Mouse (Mus musculus): ENCODE results near the gene Cd109. TPM values are rescaled to one million over a fixed set of nuclear protein-coding genes. Genes with fewer than 3 reads are reported as not detected.

Gene Cd109
- polyA plus RNA-seq, 2 experiments, result 9.4 to 18.0 TPM

DNA sequence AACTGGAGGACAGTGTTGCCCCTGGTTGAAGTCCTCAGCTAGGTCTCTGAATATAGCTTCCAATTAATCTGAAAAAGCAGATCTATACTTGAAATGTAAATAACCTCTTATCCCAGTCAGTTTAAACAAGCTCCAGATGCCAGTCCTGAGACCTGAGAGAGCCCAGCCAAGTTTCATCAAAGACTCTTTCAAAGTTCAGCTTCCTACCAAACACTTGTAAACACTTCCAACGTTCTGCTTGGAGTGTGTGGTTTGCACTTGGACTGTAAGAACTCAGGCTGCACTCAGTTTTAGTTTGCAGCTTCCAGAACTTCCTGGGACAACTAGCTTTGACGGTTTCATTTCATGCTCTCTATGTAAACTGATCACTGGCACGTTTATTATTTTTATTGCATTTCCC is 120.2 kb downstream of the Cd109 start:
- WGBS, result 26% methylated on average over 3 of the region's 3 CpGs
- no peak for ATAC-seq (ENCODE audit: low FRiP score, low read depth)
- DNase-seq (ENCODE audit: low spot score), result peak; percentile 9

DNA sequence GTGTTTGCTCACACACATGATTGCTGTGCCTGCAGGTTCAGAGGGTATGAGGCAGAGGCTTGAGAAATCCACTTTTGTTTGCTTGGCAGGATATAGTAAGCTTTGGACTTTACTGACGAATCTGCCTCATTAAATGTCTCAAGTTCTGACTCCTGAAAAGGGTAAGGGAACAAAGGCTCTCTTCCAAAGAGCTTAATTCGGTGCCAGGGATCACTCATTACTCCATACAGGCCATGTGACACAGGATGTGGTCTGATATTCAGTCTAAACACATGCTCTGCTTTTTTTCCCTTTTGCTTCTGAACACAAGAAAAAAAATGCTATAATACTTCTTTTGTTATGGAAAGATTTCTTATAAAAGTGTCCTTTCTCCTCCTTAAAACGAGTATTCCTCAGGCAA is 126.7 kb downstream of the Cd109 start:
- ATAC-seq (ENCODE audit: low FRiP score, low read depth) (no peak), DNase-seq (ENCODE audit: low spot score) (no peak)
- 44% methylated on average over 3 of the region's 3 CpGs for WGBS
- TF ChIP-seq POLR2A (IDR thresholded peaks at IDR 0.05; ENCODE audit: borderline replicate concordance, extremely low read depth, insufficient read depth, insufficient read length), result no peak
- H3K4me1 ChIP-seq (ENCODE audit: control insufficient read depth, insufficient read depth, low read length), result no peaks in the 10 kb centered on the region
- H3K4me3 ChIP-seq (replicated peaks; ENCODE audit: low read length), result no peak overlapping the region
- H3K9me3 ChIP-seq (ENCODE audit: control insufficient read depth, low read length), result no peaks in the 10 kb centered on the region
- no peaks in the 10 kb centered on the region for H3K36me3 ChIP-seq (ENCODE audit: control insufficient read depth, insufficient read depth, low read length)
- no peak overlapping the region for H3K9ac ChIP-seq (ENCODE audit: low read depth, low read length, severe bottlenecking)
- no peak overlapping the region for H3K27ac ChIP-seq (replicated peaks; ENCODE audit: low read depth, low read length)
- no peaks in the 10 kb centered on the region for H3K27me3 ChIP-seq (ENCODE audit: control insufficient read depth, insufficient read depth, low read length)
- H3K4me2 ChIP-seq (replicated peaks; ENCODE audit: low read depth, low read length, severe bottlenecking), result no peak overlapping the region

More for the DNA sequence above, 120.2 kb downstream of the Cd109 start:
- Histone ChIP-seq H3K36me3 (ENCODE audit: control insufficient read depth, insufficient read depth, low read length) (no peaks in the 10 kb centered on the region), H3K27me3 (ENCODE audit: control insufficient read depth, insufficient read depth, low read length) (no peaks in the 10 kb centered on the region), H3K4me1 (ENCODE audit: control insufficient read depth, insufficient read depth, low read length) (peaks cover 3% of the 10 kb centered on the region; the same call in 1 of the 2 replicates), H3K9ac (ENCODE audit: low read depth, low read length, severe bottlenecking) (no peak overlapping the region), H3K27ac (replicated peaks; ENCODE audit: low read depth, low read length) (no peak overlapping the region), H3K4me3 (replicated peaks; ENCODE audit: low read length) (no peak overlapping the region), H3K9me3 (ENCODE audit: control insufficient read depth, low read length) (no peaks in the 10 kb centered on the region), H3K4me2 (replicated peaks; ENCODE audit: low read depth, low read length, severe bottlenecking) (no peak overlapping the region)
- no peak for TF ChIP-seq POLR2A (IDR thresholded peaks at IDR 0.05; ENCODE audit: borderline replicate concordance, extremely low read depth, insufficient read depth, insufficient read length)

DNA sequence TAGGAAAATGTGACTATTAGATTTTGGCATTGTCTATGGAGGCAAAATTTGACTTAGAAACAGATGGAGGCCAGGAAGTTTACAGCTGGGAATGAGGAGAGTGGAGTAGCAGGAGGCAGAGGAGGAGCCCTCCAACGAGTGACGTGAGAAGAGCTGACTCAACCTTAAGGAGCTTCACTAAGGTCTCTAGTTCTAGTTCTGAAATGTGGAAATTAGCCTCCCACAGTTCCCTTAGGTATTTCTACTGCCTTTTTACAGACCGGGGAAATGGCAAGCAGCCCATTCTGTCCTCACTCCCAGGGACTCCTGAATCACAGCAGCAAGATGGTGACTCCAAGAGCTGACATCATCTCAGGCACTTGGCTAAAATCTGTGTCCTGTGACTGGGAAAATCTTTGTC is 134.9 kb downstream of the Cd109 start:
- peak; percentile 58 for DNase-seq (ENCODE audit: low spot score)
- H3K4me3 ChIP-seq (replicated peaks; ENCODE audit: low read length), result no peak overlapping the region
- 38% methylated on average over 3 of the region's 3 CpGs for WGBS
- H3K27me3 ChIP-seq (ENCODE audit: control insufficient read depth, insufficient read depth, low read length), result no peaks in the 10 kb centered on the region
- TF ChIP-seq POLR2A (IDR thresholded peaks at IDR 0.05; ENCODE audit: borderline replicate concordance, extremely low read depth, insufficient read depth, insufficient read length), result no peak
- H3K9ac ChIP-seq (ENCODE audit: low read depth, low read length, severe bottlenecking), result no peak overlapping the region
- peak; percentile 34; the same call in 1 of the 2 replicates for ATAC-seq (ENCODE audit: low FRiP score, low read depth)
- H3K4me1 ChIP-seq (ENCODE audit: control insufficient read depth, insufficient read depth, low read length), result no peaks in the 10 kb centered on the region
- no peak overlapping the region for H3K27ac ChIP-seq (replicated peaks; ENCODE audit: low read depth, low read length)
- H3K9me3 ChIP-seq (ENCODE audit: control insufficient read depth, low read length), result no peaks in the 10 kb centered on the region
- H3K36me3 ChIP-seq (ENCODE audit: control insufficient read depth, insufficient read depth, low read length), result no peaks in the 10 kb centered on the region
- H3K4me2 ChIP-seq (replicated peaks; ENCODE audit: low read depth, low read length, severe bottlenecking), result no peak overlapping the region

Other genes starting within 250 kb of the Cd109 start
- 0.67 and 0.92 TPM in 2 replicates for gene Dppa5a, start 247.4 kb upstream of the Cd109 start, polyA plus RNA-seq (2012; rRNA removed)
- gene Dppa5a, start 247.4 kb upstream of the Cd109 start, polyA plus RNA-seq (2014; fragmentation: Nextera tagmentation; extraction: Ambion mirVana), result 0.70 and 0.76 TPM in 2 replicates
- 2.0 and 2.2 TPM in 2 replicates for gene Ooep, start 236.8 kb upstream of the Cd109 start, polyA plus RNA-seq (2012; rRNA removed)
- gene Ooep, start 236.8 kb upstream of the Cd109 start, polyA plus RNA-seq (2014; fragmentation: Nextera tagmentation; extraction: Ambion mirVana), result 3.6 TPM in 2 replicates
- 0.72 and 1.0 TPM in 2 replicates for gene Ddx43, start 219.8 kb upstream of the Cd109 start, polyA plus RNA-seq (2012; rRNA removed)
- 0.26 and 0.43 TPM in 2 replicates for gene Ddx43, start 219.8 kb upstream of the Cd109 start, polyA plus RNA-seq (2014; fragmentation: Nextera tagmentation; extraction: Ambion mirVana)
- 3.9 and 4.3 TPM in 2 replicates for gene Cgas, start 172.3 kb upstream of the Cd109 start, polyA plus RNA-seq (2012; rRNA removed)
- gene Cgas, start 172.3 kb upstream of the Cd109 start, polyA plus RNA-seq (2014; fragmentation: Nextera tagmentation; extraction: Ambion mirVana), result 2.4 and 2.8 TPM in 2 replicates
- 19.2 and 20.3 TPM in 2 replicates for gene Mto1, start 167.3 kb upstream of the Cd109 start, polyA plus RNA-seq (2012; rRNA removed)
- gene Mto1, start 167.3 kb upstream of the Cd109 start, polyA plus RNA-seq (2014; fragmentation: Nextera tagmentation; extraction: Ambion mirVana), result 22.7 and 23.3 TPM in 2 replicates
- 0.15 and 0.18 TPM in 2 replicates for gene Gm17324, start 166.8 kb upstream of the Cd109 start, polyA plus RNA-seq (2012; rRNA removed)
- 0.39 and 0.83 TPM in 2 replicates for gene Gm17324, start 166.8 kb upstream of the Cd109 start, polyA plus RNA-seq (2014; fragmentation: Nextera tagmentation; extraction: Ambion mirVana)
- gene Eef1a1, start 126.4 kb upstream of the Cd109 start, polyA plus RNA-seq (2012; rRNA removed), result 7,521 and 9,083 TPM in 2 replicates
- gene Eef1a1, start 126.4 kb upstream of the Cd109 start, polyA plus RNA-seq (2014; fragmentation: Nextera tagmentation; extraction: Ambion mirVana), result 6,070 and 6,314 TPM in 2 replicates
- gene Slc17a5, start 27.5 kb upstream of the Cd109 start, polyA plus RNA-seq (2012; rRNA removed), result 12.1 and 13.0 TPM in 2 replicates
- gene Slc17a5, start 27.5 kb upstream of the Cd109 start, polyA plus RNA-seq (2014; fragmentation: Nextera tagmentation; extraction: Ambion mirVana), result 15.1 and 18.0 TPM in 2 replicates

All from limb, embryonic 14.5 days (tissue).